Mouse (Mus musculus) kidney, embryonic 14.5 days (tissue): ENCODE measurements around the gene Elmo1. TPM values are rescaled to one million over a fixed set of nuclear protein-coding genes. Genes with fewer than 3 reads are reported as not detected.

ENCODE experiments used
- ATAC-seq: fragments of 200-750 bp; cut with Nextera tagmentation; 2 replicates; pipeline ENCODE4 v1.8.0; 2017; ENCODE audit warnings: moderate number of reproducible peaks, mild to moderate bottlenecking, moderate TSS enrichment, moderate library complexity; ENCODE audit not compliant: low FRiP score, low TSS enrichment
- H3K27ac ChIP-seq: fragments of 300-500 bp; sonication (generic); 2 replicates; pipeline ENCODE4 v1.5.1; 2014; ENCODE audit warnings: low read depth, mild to moderate bottlenecking, low read length, moderate library complexity, mixed read lengths
- H3K27me3 ChIP-seq: fragments of 300-500 bp; sonication (generic); 2 replicates; pipeline ENCODE4 v1.6.1; 2014; ENCODE audit warnings: mild to moderate bottlenecking, low read length; ENCODE audit not compliant: control insufficient read depth, insufficient read depth
- H3K36me3 ChIP-seq: fragments of 300-500 bp; sonication (generic); 2 replicates; pipeline ENCODE4 v1.6.1; 2014; ENCODE audit warnings: low read length, mixed read lengths; ENCODE audit not compliant: control insufficient read depth, insufficient read depth
- H3K4me1 ChIP-seq: fragments of 300-500 bp; sonication (generic); 2 replicates; pipeline ENCODE4 v1.6.1; 2014; ENCODE audit warnings: low read length, mixed read lengths; ENCODE audit not compliant: control insufficient read depth, insufficient read depth
- H3K4me2 ChIP-seq: fragments of 300-500 bp; sonication (generic); replicated peaks from 2 replicates; pipeline ENCODE4 v1.6.1; 2014; ENCODE audit warnings: low read depth, mild to moderate bottlenecking, low read length
- H3K4me3 ChIP-seq: fragments of 300-500 bp; sonication (generic); 2 replicates; pipeline ENCODE4 v1.5.1; 2014; ENCODE audit warnings: mild to moderate bottlenecking, low read length
- H3K9ac ChIP-seq: fragments of 300-500 bp; sonication (generic); 2 replicates; pipeline ENCODE4 v1.6.1; 2014; ENCODE audit warnings: low read depth, mild to moderate bottlenecking, low read length, moderate library complexity
- H3K9me3 ChIP-seq: fragments of 300-500 bp; sonication (generic); 2 replicates; pipeline ENCODE4 v1.6.1; 2016; ENCODE audit warnings: low read length; ENCODE audit not compliant: control insufficient read depth
- WGBS: fragments of 180-500 bp; shearing (Covaris S2); extraction: QIAGEN DNeasy Blood & Tissue Kit; methylation state at CpG from one replicate; pipeline ENCODE4 v1.1.7; 2014; 5-methylcytosine and 5-hydroxymethylcytosine counted together
- polyA plus RNA-seq: library from polyadenylated mRNA; unstranded; fragments of >200 nt; fragmentation: Nextera tagmentation; extraction: Ambion mirVana; gene quantifications from 2 replicates; pipeline ENCODE4 v1.2.1, GENCODE M21; 2014

The Elmo1 gene
- polyA plus RNA-seq, 1 experiment from 2014 or later, result 15.4 TPM

- peaks cover 8% of the 10 kb centered on the region; the same call in 1 of the 2 replicates for H3K4me1 ChIP-seq
- no peaks in the 10 kb centered on the region for H3K36me3 ChIP-seq
- no peaks in the 10 kb centered on the region for H3K9me3 ChIP-seq
- no peaks in the 10 kb centered on the region for H3K27me3 ChIP-seq
- no peak overlapping the region for H3K4me3 ChIP-seq
- H3K9ac ChIP-seq, result no peak overlapping the region
- peak; percentile 50; the same call in 1 of the 2 replicates for ATAC-seq
- no peak overlapping the region for H3K27ac ChIP-seq
- WGBS, result 18% methylated on average over 5 of the region's 5 CpGs
- no peak overlapping the region for H3K4me2 ChIP-seq
These were observed 147.2 kb downstream of the Elmo1 start for GRCm38 (mm10) chr13:20237615-20238014.

- H3K9ac ChIP-seq, result no peak overlapping the region
- 21% methylated on average over 3 of the region's 3 CpGs for WGBS
- ATAC-seq, result no peak
- no peaks in the 10 kb centered on the region for H3K36me3 ChIP-seq
- H3K4me1 ChIP-seq, result peaks cover 8% of the 10 kb centered on the region; the same call in 1 of the 2 replicates
- no peak overlapping the region for H3K4me2 ChIP-seq
- no peak overlapping the region for H3K27ac ChIP-seq
- no peaks in the 10 kb centered on the region for H3K9me3 ChIP-seq
- H3K27me3 ChIP-seq, result no peaks in the 10 kb centered on the region
- H3K4me3 ChIP-seq, result no peak overlapping the region
These were observed 147.8 kb downstream of the Elmo1 start for GRCm38 (mm10) chr13:20238146-20238545.

- Histone ChIP-seq H3K9me3 (no peaks in the 10 kb centered on the region), H3K9ac (no peak overlapping the region), H3K4me2 (no peak overlapping the region), H3K27me3 (no peaks in the 10 kb centered on the region), H3K36me3 (no peaks in the 10 kb centered on the region), H3K4me1 (peaks cover 8% of the 10 kb centered on the region; the same call in 1 of the 2 replicates), H3K27ac (no peak overlapping the region), H3K4me3 (no peak overlapping the region)
- ATAC-seq, result no peak
- WGBS, result 82% methylated on average over 3 of the region's 3 CpGs
These were observed 148.3 kb downstream of the Elmo1 start for GRCm38 (mm10) chr13:20238743-20239142.

- H3K9me3 ChIP-seq, result no peaks in the 10 kb centered on the region
- H3K4me1 ChIP-seq, result no peaks in the 10 kb centered on the region
- no peak overlapping the region for H3K27ac ChIP-seq
- no peaks in the 10 kb centered on the region for H3K36me3 ChIP-seq
- no peak overlapping the region for H3K4me3 ChIP-seq
- H3K9ac ChIP-seq, result no peak overlapping the region
- H3K4me2 ChIP-seq, result no peak overlapping the region
- no peak for ATAC-seq
- H3K27me3 ChIP-seq, result no peaks in the 10 kb centered on the region
These were observed 159.8 kb downstream of the Elmo1 start for GRCm38 (mm10) chr13:20250069-20250668.

GRCm38 (mm10) chr13:20254911-20255310, 164.5 kb downstream of the Elmo1 start:
- Histone ChIP-seq H3K4me3 (no peak overlapping the region), H3K36me3 (no peaks in the 10 kb centered on the region), H3K9ac (no peak overlapping the region), H3K4me1 (no peaks in the 10 kb centered on the region), H3K9me3 (no peaks in the 10 kb centered on the region), H3K4me2 (no peak overlapping the region), H3K27ac (no peak overlapping the region), H3K27me3 (no peaks in the 10 kb centered on the region)
- WGBS, result 79% methylated on average over 6 of the region's 6 CpGs
- ATAC-seq, result no peak

- Histone ChIP-seq H3K4me3 (no peak overlapping the region), H3K9me3 (no peaks in the 10 kb centered on the region), H3K27me3 (no peaks in the 10 kb centered on the region), H3K9ac (no peak overlapping the region), H3K27ac (no peak overlapping the region), H3K4me1 (no peaks in the 10 kb centered on the region), H3K36me3 (no peaks in the 10 kb centered on the region), H3K4me2 (no peak overlapping the region)
- no peak for ATAC-seq
- WGBS, result 83% methylated on average over 3 of the region's 3 CpGs
These were observed 165.0 kb downstream of the Elmo1 start for GRCm38 (mm10) chr13:20255380-20255779.

- no peak for ATAC-seq
- Histone ChIP-seq H3K4me3 (no peak overlapping the region), H3K27me3 (no peaks in the 10 kb centered on the region), H3K36me3 (no peaks in the 10 kb centered on the region), H3K4me1 (no peaks in the 10 kb centered on the region), H3K9ac (no peak overlapping the region), H3K27ac (no peak overlapping the region; the same call in 1 of the 2 replicates), H3K9me3 (no peaks in the 10 kb centered on the region), H3K4me2 (no peak overlapping the region)
- 92% methylated on average over 4 of the region's 4 CpGs for WGBS
These were observed 166.2 kb downstream of the Elmo1 start for GRCm38 (mm10) chr13:20256613-20257012.

- H3K9me3 ChIP-seq, result no peaks in the 10 kb centered on the region
- no peaks in the 10 kb centered on the region for H3K27me3 ChIP-seq
- no peaks in the 10 kb centered on the region for H3K4me1 ChIP-seq
- 51% methylated on average over 8 of the region's 8 CpGs for WGBS
- no peak overlapping the region for H3K4me2 ChIP-seq
- H3K9ac ChIP-seq, result no peak overlapping the region
- H3K4me3 ChIP-seq, result no peak overlapping the region
- no peak for ATAC-seq
- H3K27ac ChIP-seq, result 0 out of 2 replicates have a peak overlapping the region, but pooled peaks have one; percentile 2
- H3K36me3 ChIP-seq, result no peaks in the 10 kb centered on the region
These were observed 167.4 kb downstream of the Elmo1 start for GRCm38 (mm10) chr13:20257562-20258525.

- no peak for ATAC-seq
- Histone ChIP-seq H3K4me1 (no peaks in the 10 kb centered on the region), H3K27ac (no peak overlapping the region), H3K9ac (no peak overlapping the region), H3K27me3 (no peaks in the 10 kb centered on the region), H3K36me3 (no peaks in the 10 kb centered on the region), H3K4me2 (no peak overlapping the region), H3K4me3 (no peak overlapping the region), H3K9me3 (no peaks in the 10 kb centered on the region; the same call in 1 of the 2 replicates)
- WGBS, result 80% methylated on average over 1 of the region's 1 CpGs
These were observed 172.8 kb downstream of the Elmo1 start for GRCm38 (mm10) chr13:20263173-20263572.
